ENCODE assay signal across 22 mouse cellular contexts in the genomic region with DNA sequence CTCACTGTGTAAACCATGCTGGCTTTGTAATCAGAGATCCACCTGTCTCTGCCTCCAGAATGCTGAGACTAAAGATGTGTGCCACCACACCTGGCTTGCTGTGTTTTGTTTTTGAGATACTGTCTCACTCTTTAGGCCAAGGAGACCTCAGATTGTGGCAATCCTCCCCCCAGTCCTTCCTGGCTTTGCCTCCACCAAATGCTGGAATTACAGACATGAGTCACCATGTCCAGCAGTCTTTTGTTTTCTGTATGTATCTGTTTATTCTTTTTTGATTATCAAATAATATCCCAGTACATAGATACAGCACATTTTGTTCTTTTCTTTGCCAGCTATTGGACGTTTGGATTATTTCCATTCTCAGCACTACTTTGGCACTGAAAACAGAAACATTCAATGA. TPM values are rescaled to one million over a fixed set of nuclear protein-coding genes. Genes with fewer than 3 reads are reported as not detected.
"Had no signal": no experiment of that assay in that cellular context is flagged by ENCODE, and none has a peak within 500 bp of the region (broad histone marks: within the 10 kb centered on the region; RNA-seq: fewer than 3 reads in every experiment).

No protein-coding gene starts in this region.

- DNase-seq: kidney, adult 11 months; kidney, adult 9 months; kidney, postnatal 36 days; layer of hippocampus, adult 9-11 months; layer of hippocampus, postnatal 36 days; thymus, postnatal 36 days had no signal

- H3K27ac ChIP-seq: kidney, postnatal 0 days; limb, embryonic 15.5 days; liver, embryonic 12.5 days; macrophage; midbrain, embryonic 12.5 days; neural tube, embryonic 15.5 days had no signal

- H3K4me1 ChIP-seq: midbrain, embryonic 12.5 days; neural tube, embryonic 15.5 days had no signal

- H3K4me3 ChIP-seq: limb, embryonic 15.5 days; liver, embryonic 12.5 days; midbrain, embryonic 12.5 days; neural tube, embryonic 15.5 days had no signal

RNA-seq across cellular contexts. Expression of a gene that starts 5.4 kb away (rescaled TPM):
- polyA plus RNA-seq: macrophage had no signal

RNA-seq across cellular contexts. Expression of a gene that starts 35.9 kb away (rescaled TPM):
- total RNA-seq: layer of hippocampus, adult 18-20 months; layer of hippocampus, postnatal 36 days; left cerebral cortex, adult 8-10 months; left cerebral cortex, postnatal 25 days had no signal
- polyA plus RNA-seq: intestine, embryonic 14.5 days; kidney, postnatal 0 days; limb, embryonic 11.5 days; limb, embryonic 15.5 days; liver, embryonic 12.5 days; liver, embryonic 16.5 days; macrophage; midbrain, embryonic 12.5 days; midbrain, embryonic 16.5 days; neural tube, embryonic 11.5 days; neural tube, embryonic 15.5 days; stomach, embryonic 14.5 days; thymus, postnatal 0 days had no signal

RNA-seq across cellular contexts. Expression of a gene that starts 49.4 kb away (rescaled TPM):
- polyA plus RNA-seq: macrophage had no signal
